Mouse (Mus musculus): ENCODE measurements around the gene Ucp1. TPM values are rescaled to one million over a fixed set of nuclear protein-coding genes. Genes with fewer than 3 reads are reported as not detected.
"Not testable (repeated sequence)": the region's sequence is repeated elsewhere in the genome, so short reads cannot be mapped to it uniquely, and the experiment has no call there.

Ucp1 gene
- polyA plus RNA-seq (2017; shearing (Covaris generic)): not detected

- ATAC-seq: no peak
These were observed at the start of gene Ucp1 for GRCm38 (mm10) chr8:83290176-83290575. Ucp1 (plus strand) TSS chr8:83290352.

DNA sequence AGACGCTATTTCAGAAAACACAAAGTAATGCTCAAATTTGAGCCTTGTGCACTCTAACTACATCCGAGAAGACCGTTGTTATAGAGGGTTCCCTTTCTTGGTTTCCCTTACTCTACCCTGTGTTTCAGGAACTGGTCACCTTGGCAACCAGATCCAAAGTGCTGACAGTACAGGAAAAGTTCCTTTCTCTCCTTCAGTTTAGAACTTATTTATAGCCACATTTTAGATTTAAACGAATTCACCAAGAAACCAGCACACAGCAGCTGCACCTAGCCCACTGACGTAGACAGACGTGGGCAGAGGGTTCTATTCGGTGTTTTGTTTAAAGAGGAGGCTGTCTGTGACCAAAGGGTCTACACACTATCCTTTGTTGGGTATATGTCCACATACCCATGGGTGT is 46.0 kb upstream of the Ucp1 start:
- ATAC-seq: no peak

- no peak for ATAC-seq
These were observed 39.3 kb upstream of the Ucp1 start for GRCm38 (mm10) chr8:83250858-83251257.

- no peak for ATAC-seq
These were observed 38.5 kb upstream of the Ucp1 start for GRCm38 (mm10) chr8:83251362-83252246.

- no peak for ATAC-seq
These were observed 37.4 kb upstream of the Ucp1 start for GRCm38 (mm10) chr8:83252791-83253190.

DNA sequence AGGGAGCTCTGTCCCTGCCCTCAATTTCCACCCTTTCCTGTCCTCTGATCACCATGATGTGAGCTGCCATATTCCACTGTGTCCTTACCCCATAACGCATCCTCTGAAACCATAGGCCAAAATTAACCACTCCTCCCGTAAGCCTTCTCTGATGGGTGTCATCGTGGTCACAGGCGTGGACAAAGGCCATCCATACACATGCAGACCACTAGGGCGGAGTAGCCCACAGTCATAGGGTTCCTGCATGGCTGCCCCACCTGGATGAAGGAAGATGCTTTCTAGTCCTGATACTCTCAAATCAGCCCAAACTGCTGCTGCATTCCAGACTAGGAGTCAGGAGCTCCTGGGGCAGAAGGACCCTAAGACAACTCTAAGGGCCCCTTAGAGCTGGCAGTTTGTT is 32.5 kb upstream of the Ucp1 start:
- no peak for ATAC-seq

- ATAC-seq: no peak
These were observed 29.5 kb upstream of the Ucp1 start for GRCm38 (mm10) chr8:83260418-83261215.

DNA sequence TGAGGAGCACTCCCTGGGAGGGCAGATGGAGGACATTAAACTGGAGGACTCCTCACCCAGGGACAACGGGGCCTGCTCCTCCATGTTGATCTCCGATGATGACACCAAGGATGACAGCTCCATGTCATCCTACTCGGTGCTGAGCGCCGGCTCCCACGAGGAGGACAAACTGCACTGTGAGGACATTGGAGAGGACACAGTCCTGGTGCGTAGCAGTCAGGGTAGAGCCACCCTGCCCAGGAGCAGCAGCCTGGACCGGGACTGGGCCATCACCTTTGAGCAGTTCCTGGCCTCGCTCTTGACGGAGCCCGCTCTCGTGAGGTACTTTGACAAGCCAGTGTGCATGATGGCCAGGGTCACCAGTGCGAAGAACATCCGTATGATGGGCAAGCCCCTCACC is 19.0 kb upstream of the Ucp1 start:
- no peak for ATAC-seq

DNA sequence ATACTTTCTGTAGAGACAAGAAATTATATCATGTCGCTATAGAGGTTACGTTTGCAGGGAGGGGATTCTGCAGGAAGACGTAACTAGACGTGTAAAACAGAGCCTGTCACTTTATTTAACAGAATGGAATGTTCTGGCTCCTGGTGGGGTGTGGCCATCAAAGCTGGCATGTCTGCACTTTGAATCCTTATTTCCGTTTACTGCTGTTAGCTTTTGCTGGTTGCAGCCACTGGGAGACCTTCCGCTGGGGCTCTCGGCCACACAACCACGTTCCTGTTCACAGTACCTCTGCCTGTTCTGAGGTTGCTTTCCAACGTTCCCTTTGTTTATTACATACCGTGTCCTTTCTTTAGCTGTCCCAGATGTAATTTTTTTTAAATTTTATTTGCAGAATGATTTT is 17.7 kb upstream of the Ucp1 start:
- ATAC-seq: no peak

DNA sequence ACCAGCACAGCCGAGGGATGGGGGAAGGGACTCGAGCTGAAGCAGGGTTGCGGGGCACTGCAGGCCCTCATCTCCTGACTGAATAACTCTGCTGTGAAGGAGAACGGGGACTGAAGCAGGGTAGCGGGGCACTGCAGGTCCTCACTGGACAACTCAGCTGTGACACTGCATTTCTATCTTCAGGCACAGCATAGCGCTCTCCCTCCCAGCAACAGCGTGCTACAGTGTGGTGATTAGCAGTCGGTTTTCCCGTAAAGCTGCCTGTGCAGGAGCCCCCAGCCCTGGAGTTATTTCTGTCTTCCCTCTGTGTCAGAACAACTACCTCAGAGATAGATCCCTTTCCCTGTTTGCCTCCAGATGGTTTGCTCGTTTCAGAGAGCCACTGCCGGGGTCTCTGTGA is 15.7 kb upstream of the Ucp1 start:
- ATAC-seq: no peak

- no peak for ATAC-seq
These were observed 11.7 kb upstream of the Ucp1 start for GRCm38 (mm10) chr8:83278431-83278830.

DNA sequence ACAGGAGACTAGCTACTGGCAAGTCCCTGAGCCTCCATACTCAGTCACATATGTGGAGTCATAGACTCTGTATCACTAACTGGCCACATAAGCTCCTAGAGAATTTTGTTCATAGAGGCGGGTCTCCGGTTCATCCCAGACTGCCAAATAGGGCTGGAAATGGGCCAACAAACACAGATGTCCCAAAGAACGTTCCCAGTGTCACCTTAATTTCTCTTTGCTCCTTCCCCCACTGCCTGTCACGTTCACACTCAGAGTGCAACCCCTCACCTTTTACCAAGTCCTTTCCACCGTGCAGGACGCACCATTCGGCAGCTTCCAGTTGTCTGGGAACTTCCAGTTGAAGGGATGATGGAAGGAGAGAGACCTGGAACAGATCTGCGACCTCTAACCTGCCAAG is 4.8 kb upstream of the Ucp1 start:
- ATAC-seq: no peak

DNA sequence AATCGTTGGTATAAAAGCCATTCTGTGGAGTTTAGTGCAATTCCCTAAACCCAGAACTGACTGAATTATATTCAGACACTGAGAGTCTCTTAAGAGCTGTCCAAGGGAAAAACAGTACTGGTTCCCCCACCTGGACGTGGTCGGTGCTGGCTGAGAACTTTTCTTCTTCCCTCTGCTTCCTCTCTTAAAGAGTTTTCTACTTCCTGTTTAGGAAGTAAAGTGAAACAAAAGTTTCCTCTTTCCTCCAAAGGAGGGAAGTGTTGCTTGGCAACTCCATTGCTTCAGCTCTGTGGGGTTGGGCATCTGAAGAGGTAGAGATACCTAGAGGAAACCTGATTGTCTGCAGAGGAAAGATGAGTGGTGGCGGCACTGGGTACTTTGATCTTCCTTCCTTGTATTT is 7.2 kb downstream of the Ucp1 start:
- ATAC-seq: no peak

DNA sequence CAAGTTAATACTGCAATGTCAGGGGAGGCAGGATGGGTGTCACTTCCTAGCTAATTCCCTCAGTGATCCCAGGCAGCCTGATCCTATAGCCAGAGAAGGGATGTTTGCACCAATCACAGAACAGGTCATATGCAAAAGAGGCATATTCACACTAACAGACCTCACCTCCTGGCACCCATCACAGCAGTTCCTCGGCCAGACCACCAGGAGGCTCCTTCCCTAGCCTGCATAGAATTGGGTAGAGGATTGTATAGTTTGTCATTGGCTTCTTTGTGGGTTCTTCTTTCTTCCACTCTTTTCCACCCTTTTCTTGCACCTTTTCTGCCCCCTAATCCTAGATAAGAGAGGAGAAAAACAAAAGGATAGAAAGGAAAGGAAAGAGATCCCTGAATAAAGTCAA is 10.0 kb downstream of the Ucp1 start:
- ATAC-seq: no peak

- no peak for ATAC-seq
These were observed 14.8 kb downstream of the Ucp1 start for GRCm38 (mm10) chr8:83304946-83305345.

DNA sequence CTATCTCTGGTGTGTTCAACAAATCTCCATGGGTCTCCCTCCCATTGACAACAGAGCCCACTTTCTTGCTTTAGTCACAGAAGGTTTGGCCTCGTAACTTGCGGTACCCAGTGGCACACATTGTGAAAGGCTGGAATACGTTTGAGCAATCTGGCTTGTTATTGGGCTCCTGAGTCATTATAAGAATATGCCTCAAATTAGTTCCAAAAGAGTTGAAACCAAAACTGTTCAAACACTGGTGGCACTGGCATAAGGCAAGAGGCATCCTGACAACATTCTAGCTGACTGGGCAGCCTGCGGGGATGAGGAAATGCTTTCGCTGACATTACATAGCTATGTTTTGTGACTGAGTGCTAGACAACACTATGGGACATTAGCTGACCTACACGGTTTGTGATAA is 19.7 kb downstream of the Ucp1 start:
- ATAC-seq: no peak

DNA sequence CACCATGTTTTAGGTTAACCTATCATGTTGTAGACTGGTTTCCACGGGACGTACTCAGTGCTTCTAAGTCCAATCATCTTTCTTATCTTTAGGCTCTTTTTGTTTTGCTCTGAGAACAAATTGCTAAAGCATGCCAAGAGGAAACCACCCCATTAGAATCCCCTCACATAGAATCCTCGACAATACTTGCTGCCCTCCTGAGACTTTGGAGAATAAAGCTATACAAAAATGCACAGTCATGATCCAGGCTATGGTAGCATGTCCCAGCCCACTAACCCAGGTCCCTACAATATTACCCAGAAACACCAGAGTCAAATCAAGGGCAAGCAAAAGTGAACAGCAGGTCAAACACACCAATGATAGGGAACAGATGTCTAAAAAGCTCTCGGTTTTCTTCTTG is 24.9 kb downstream of the Ucp1 start:
- ATAC-seq: not testable (repeated sequence)

GRCm38 (mm10) chr8:83315691-83316090 is 25.5 kb downstream of the Ucp1 start:
- no peak for ATAC-seq

- no peak for ATAC-seq
These were observed 30.4 kb downstream of the Ucp1 start for GRCm38 (mm10) chr8:83320543-83320942.

DNA sequence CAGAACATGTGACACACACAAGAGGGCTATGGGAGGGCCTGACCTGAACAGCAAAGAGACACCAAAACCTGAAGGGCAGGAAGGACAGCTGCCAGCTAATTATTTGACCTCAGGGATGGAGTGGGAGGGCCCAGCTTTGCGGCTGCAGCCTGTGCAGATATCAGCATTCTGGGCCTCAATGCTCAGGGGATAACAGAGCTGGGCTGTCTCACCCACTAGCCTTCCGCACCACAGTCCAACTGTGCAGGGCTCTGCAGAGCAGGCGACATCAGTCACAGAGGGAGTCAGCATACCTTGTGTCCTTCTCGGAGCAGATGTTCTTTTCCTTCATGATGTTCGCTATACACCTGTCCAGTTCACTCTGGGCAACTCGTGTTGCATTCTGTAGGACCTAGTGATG is 32.2 kb downstream of the Ucp1 start:
- ATAC-seq: no peak

GRCm38 (mm10) chr8:83323056-83323455 is 32.9 kb downstream of the Ucp1 start:
- ATAC-seq: no peak

GRCm38 (mm10) chr8:83327889-83328288 is 37.7 kb downstream of the Ucp1 start:
- ATAC-seq: no peak

- no peak for ATAC-seq
These were observed 41.4 kb downstream of the Ucp1 start for GRCm38 (mm10) chr8:83331567-83331898.

Measured in CD4-positive, CD25-positive, alpha-beta regulatory T cell, adult 4 months (primary cell).